ENCODE assay signal across 21 mouse cellular contexts in the genomic region with DNA sequence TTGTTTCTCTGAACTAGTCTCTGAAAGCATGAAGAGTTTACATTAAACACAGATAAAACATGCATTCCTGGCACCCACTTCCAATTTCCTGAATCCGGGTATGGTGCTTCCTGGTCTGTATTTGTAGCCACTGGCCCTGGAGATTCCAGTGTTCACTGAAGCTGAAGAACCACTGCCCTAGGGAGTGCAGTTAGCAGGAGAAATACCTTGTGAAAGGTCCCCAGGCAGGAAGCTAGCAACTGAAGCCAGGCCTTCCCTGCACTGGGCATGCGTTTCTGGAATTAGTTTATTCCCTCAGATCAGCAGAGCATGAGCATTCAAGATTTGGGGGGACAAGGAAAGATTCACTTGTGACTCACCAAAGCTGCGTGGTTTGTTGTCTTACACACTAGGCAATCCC. TPM values are rescaled to one million over a fixed set of nuclear protein-coding genes. Genes with fewer than 3 reads are reported as not detected.
"Had no signal": no experiment of that assay in that cellular context is flagged by ENCODE, and none has a peak within 500 bp of the region (broad histone marks: within the 10 kb centered on the region; RNA-seq: fewer than 3 reads in every experiment).

No protein-coding gene starts in this region.

- H3K36me3 ChIP-seq: intestine, embryonic 15.5 days; limb, embryonic 15.5 days; liver, embryonic 12.5 days; lung, embryonic 15.5 days; midbrain, embryonic 12.5 days; neural tube, embryonic 13.5 days had no signal

- H3K27ac ChIP-seq: intestine, embryonic 15.5 days; limb, embryonic 15.5 days; liver, embryonic 12.5 days; lung, embryonic 15.5 days; midbrain, embryonic 12.5 days; neural tube, embryonic 13.5 days had no signal

- H3K9ac ChIP-seq: intestine, embryonic 15.5 days; limb, embryonic 15.5 days; liver, embryonic 12.5 days; lung, embryonic 15.5 days; midbrain, embryonic 12.5 days; neural tube, embryonic 13.5 days had no signal

- ATAC-seq: intestine, embryonic 15.5 days; liver, embryonic 12.5 days; midbrain, embryonic 16.5 days had no signal

- DNase-seq: lung, postnatal 14 days; retina, postnatal 1 day; right cerebral cortex, postnatal 4 days; spleen, adult 18-20 months; thymus, adult 18-20 months; thymus, postnatal 25 days had no signal

- H3K4me3 ChIP-seq: intestine, embryonic 15.5 days; limb, embryonic 15.5 days; liver, embryonic 12.5 days; lung, embryonic 15.5 days; midbrain, embryonic 12.5 days; neural tube, embryonic 13.5 days had no signal

- H3K9me3 ChIP-seq: intestine, embryonic 15.5 days; limb, embryonic 15.5 days; liver, embryonic 12.5 days; lung, embryonic 15.5 days; midbrain, embryonic 12.5 days; neural tube, embryonic 13.5 days had no signal

- H3K27me3 ChIP-seq: intestine, embryonic 15.5 days; limb, embryonic 15.5 days; liver, embryonic 12.5 days; lung, embryonic 15.5 days; midbrain, embryonic 12.5 days; neural tube, embryonic 13.5 days had no signal

- H3K4me1 ChIP-seq: intestine, embryonic 15.5 days; limb, embryonic 15.5 days; liver, embryonic 12.5 days; midbrain, embryonic 12.5 days; neural tube, embryonic 13.5 days had no signal

- H3K4me2 ChIP-seq: intestine, embryonic 15.5 days; limb, embryonic 15.5 days; liver, embryonic 12.5 days; lung, embryonic 15.5 days; midbrain, embryonic 12.5 days; neural tube, embryonic 13.5 days had no signal

RNA-seq across cellular contexts. Expression of gene Cldn16, which starts 8.8 kb away (rescaled TPM):
- total RNA-seq: layer of hippocampus, postnatal 25 days; left cerebral cortex, adult 8-10 months; left cerebral cortex, postnatal 25 days; megakaryocyte-erythroid progenitor cell, adult 5-6 weeks had no signal
- polyA plus RNA-seq: intestine, embryonic 15.5 days; limb, embryonic 11.5 days; limb, embryonic 15.5 days; liver, embryonic 12.5 days; liver, embryonic 16.5 days; lung, embryonic 15.5 days; midbrain, embryonic 12.5 days; midbrain, embryonic 16.5 days; neural tube, embryonic 13.5 days; stomach, embryonic 14.5 days; urinary bladder, adult 2 months had no signal
